Mouse (Mus musculus) liver, postnatal 0 days (tissue): ENCODE data around the gene Fndc8.

Source experiments
- CTCF ChIP-seq: sonication (generic); IDR thresholded peaks from 2 replicates; pipeline ENCODE4 v1.5.1; 2016; ENCODE audit warnings: antibody characterized with exemption, low read depth
- EP300 ChIP-seq: IDR thresholded peaks from 2 replicates; pipeline ENCODE4 v1.6.1; 2016; ENCODE audit warnings: antibody characterized with exemption, low read depth, mild to moderate bottlenecking

DNA sequence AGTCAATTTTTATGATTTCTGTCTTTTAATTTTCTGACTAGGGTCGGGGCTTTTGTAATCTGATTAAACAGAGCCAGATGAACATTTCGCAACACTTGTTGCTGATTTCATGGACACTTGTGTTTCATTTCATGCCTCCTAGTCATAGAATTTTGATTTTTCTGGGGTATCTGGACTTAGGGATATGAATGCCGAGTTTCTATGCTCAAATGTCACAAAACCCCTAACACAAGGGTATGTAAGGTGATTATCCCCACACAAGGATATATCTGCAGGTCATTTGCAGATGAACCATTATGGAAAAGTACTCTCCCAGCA lies 37.7 kb downstream of the Fndc8 start:
- TF ChIP-seq CTCF (no peak), EP300 (no peak)
